Mouse (Mus musculus) left cerebral cortex, postnatal 4 days (tissue): ENCODE data around the gene Ipo7. TPM values are rescaled to one million over a fixed set of nuclear protein-coding genes. Genes with fewer than 3 reads are reported as not detected.
"Not testable (repeated sequence)": the region's sequence is repeated elsewhere in the genome, so short reads cannot be mapped to it uniquely, and the experiment has no call there.

ENCODE experiments used
- DNase-seq: peaks from one replicate; pipeline ENCODE4 v3.0.0-alpha.2; 2022
- intact Hi-C: fragments of 180-260 bp; cut with DNase I; formaldehyde crosslinking; loops from one replicate; pipeline ENCODE4 v1.15.1; 2025
- total RNA-seq, 2 experiments: library from RNA; stranded (reverse); gene quantifications; 2 replicates each; pipeline ENCODE4 v1.2.3; 2021

Gene Ipo7
- 100 to 1,000 TPM in 1 of 2 experiments, 10 to 100 TPM in 1; 97.1 to 104 TPM for total RNA-seq

DNA sequence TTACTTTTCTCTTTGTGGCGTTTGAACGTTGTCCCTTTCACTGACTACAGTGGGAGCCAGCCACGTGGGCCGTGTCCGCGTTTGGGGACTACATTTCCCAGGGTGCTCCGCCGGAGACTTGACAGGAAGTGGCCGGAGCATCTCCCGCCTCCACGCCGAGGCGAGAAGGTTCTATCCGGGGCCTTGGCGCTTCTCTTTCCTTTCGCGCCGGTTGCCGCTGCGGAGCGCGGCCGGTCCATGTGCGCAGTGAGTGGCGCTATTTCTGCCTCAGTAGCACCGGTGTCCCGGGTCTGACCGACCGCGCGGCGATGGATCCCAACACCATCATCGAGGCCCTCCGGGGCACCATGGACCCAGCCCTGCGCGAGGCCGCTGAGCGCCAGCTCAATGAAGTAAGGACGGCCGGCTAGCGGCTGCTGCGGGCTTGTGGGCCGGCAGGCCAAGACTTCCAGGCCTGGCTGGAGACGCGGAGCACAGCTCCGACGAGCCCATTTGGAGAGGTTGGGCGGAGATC lies at the start of gene Ipo7:
Gene Ipo7 (plus strand): TSS at position 158 of the 514 bp plus-strand sequence.
- DNase-seq = peak; percentile 94
- intact Hi-C loops = no loop called here

DNA sequence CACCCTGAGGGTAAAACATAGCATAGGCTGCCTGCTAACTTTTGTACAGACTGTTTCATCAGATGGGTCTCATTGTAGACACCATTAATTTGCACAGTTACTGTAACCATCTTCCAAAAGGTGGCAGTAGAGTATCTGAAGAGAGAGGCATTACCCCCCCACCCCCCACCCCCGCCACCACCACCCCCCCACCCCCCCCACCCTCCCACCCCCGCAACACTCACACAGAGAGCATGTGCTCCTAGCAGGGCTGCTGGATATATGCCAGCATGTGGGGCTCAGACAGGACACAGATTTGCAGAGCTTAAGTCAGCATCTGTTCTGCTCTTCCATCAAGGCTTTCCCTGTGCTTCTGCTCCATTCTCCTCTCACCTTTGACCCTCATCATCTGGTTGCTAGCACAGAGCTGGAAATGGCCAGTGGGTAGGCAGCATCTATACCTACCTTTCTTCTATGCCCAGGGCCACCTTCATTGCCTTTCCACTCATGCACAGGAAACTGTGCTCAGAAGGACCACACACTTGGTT lies 49.1 kb upstream of the Ipo7 start:
- intact Hi-C loops = no loop called here
- peak; percentile 91 for DNase-seq

DNA sequence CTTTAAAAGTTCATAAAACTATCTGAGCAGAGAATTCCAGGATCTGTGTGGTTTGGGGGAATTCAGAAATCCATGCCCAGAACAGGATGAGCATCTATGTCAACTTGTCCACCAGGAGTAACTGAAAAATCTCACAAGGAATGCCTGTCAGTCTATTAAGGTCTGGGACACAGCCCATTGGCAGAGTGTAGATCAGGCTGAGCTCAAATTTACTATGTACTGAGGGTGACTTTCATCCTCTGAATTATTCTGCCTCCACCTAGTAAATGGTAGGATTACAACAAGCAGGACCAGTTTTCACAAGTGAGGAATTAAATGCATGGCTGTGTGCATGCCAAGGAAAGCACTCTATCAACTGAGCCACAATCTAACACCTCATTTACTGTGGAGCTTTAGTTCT lies 48.5 kb upstream of the Ipo7 start:
- intact Hi-C loops = no loop called here

DNA sequence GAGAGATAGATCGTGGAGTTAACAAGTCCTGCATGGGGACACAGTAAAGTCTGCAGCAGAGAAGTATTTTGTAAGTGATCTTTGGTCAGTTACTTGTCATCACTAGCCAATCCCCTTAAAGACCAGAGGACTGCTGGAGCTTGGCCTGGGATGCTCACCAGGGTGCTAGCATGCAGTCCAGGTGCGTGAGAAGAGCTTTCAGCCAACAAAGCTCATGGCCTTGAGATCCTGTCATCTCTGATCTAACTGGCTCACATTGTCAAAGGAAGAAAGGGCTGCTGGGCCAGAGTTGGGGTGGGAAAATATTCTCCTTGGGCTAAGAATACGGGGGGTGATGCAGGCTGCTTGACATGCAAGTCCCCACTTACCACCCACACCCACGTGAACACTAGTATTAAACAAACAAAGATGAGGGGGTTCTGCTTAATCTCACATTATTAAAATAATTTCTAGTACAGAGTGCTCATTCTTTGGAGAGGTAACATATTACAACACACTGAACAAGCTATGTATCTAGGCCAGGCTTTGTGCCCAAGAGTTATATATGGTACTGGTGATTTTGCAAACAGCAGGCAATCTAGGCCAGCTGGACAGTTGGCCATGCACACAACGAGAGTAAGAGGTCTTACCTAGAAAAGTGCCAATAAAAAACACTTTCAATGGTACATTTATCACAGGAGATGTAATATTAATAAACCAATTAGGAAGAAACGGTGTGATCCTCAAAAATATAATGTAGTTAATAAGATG lies 41.9 kb upstream of the Ipo7 start:
- no peak for DNase-seq
- intact Hi-C loops = loop anchor here (5.0 kb wide), 1 partner anchor 66 kb away; no protein-coding TSS in a partner anchor

More for the DNA sequence above, 48.5 kb upstream of the Ipo7 start:
- no peak for DNase-seq

DNA sequence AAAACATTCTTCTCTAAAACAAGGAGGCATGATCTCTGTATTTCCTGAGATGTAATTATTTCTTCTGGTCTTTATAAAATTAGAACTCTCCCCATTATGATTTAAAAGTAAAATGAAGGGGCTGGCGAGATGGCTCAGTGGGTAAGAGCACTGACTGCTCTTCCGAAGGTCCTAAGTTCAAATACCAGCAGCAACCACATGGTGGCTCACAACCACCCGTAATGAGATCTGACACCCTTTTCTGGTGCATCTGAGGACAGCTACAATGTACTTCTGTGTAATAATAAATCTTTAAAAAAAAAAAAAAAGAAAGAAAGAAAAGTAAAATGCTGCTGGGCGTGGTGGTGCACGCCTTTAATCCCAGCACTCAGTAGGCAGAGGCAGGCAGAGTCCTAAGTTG lies 40.9 kb upstream of the Ipo7 start:
- intact Hi-C loops = loop anchor here (5.0 kb wide), 1 partner anchor 65 kb away; no protein-coding TSS in a partner anchor
- peak; percentile 12 for DNase-seq

DNA sequence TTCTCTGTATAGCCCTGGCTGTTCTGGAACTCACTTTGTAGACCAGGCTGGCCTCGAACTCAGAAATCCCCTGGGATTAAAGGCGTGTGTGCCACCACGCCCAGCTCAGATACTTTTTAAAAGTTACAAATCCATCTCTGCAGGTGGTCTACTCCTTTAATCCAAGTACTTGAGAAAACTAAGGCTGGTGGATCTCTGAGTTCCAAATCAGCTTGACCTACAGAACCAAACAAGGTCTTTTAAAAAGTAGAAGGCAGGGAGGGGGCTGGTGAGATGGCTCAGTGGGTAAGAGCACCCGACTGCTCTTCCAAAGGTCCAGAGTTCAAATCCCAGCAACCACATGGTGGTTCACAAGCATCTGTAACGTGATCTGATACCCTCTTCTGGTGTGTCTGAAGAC lies 33.5 kb upstream of the Ipo7 start:
- intact Hi-C loops, DNase-seq: not testable (repeated sequence)

DNA sequence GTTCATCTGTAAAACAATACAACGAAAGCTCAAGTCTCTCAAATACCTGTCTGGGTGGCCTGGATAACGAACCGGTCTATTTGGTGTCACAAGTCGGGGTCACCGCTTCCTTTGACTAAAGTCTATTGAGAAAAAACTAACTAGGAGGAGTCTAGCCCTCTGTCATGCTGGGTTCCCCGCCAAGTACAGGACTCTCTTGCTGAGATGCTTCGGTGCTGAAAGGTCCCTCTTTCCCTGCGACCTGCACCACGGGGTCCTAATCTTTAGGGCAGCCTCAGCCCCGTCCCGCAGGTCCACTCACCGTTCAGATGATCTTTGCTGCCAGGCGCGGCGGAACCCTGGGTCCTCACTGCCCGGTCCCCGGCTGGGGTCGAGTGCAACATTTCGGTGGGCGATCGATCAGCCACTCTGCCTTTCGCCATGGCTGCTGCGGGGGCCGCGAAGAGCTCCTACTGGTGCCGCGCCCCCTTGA lies 32.4 kb upstream of the Ipo7 start:
- no peak for DNase-seq
- intact Hi-C loops = no loop called here

DNA sequence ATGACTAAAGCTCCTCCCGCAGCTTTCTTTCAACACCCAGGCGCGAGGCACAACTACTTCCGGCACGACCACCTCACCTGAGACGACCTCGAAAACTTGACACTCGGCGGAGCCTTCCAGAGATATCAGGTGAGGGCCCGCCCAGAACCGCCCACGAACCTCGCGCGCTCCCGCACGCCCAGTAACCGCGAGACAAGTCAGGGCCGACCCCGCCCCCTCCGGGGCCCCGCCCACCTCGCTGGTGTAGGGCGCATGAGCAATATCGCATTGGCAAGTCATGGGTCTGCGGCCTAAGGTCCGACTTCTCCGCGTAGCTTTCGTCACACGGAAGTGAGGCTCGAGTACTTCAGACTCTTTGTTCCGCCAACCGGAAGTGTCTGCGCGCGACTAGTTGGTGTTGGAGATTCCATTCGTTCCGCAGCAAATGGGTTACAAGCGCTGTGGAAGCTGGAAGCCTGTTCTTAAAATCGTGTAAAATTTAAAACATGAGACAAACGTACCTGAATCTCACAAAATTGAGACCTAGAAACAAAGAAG lies 31.9 kb upstream of the Ipo7 start:
- intact Hi-C loops = no loop called here
- peak; percentile 99 for DNase-seq

DNA sequence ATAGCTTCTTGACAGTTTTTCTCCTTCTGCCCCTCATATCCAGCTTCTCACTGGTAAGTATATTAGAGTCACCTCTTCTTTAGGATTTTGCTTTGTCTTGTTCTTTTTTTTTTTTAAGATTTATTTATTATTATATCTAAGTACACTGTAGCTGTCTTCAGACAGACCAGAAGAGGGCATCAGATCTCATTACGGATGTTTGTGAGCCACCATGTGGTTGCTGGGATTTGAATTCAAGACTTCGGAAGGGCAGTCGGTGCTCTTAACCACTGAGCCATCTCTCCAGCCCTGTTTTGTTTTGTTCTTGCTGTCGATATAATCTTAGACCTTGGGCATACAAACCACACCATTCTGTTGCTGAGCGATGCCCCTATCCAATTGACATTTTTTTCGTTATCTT lies 31.3 kb upstream of the Ipo7 start, which contains the start of gene Tmem41b:
Gene Tmem41b (minus strand): TSS at position 155 of the 400 bp plus-strand sequence.
- intact Hi-C loops, DNase-seq: not testable (repeated sequence)

DNA sequence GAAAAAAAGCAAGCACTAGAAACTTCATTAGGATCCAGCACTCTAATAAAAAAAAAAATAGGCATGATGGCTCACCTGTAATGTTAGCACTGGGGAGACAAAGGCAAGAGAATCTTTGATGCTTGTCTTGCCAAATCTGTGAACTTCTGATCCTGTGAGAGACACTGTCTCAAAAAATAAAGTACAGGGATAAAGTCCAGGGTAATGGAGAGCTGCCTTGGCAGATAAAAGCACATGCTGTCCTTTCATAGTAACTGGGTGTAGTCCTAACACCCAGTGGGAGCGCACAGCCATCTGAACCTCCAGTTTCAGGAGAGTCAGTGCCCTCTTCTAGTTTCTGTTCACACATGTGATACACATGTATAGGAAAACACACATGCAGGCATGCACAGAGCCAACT lies 26.8 kb upstream of the Ipo7 start:
- no peak for DNase-seq
- intact Hi-C loops = no loop called here

DNA sequence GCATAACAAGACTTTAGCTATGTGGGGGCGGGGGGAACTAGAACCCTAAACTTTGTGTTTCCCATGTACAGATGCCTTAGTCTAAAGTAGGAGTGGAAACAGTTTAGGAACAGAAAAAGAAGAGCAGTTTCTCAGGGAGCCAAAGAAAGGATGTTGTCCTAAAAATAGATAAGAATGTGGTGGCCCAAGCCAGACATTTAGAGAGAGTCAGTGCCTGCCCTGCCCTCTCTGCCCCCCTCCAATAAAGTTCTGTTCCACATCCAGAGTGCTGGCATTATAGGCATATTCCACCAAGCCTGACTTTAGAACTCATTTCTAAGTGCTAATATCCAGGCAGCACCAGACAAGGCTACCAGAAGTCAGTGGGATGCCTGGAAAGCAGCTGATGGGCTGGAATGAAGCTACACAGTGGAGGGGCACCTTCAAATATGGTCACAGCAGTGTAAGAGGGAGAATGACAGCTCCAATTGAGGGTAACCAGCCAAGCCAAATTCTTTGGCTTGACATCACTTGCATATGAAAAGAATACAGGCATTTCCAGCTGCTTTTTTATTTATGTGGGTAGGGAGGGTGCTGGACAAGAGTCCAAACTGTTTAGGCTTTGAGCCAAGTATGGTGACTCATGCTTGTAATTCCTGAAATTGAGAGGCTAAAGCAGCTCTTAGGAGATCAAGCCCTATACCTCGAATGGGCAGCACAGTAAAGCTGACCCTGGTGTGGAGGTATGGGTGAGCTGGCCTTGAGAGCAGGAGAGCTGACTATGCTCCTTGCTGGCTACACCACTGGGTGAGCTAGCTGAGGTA lies 24.7 kb upstream of the Ipo7 start:
- intact Hi-C loops = no loop called here
- peak; percentile 19 for DNase-seq

DNA sequence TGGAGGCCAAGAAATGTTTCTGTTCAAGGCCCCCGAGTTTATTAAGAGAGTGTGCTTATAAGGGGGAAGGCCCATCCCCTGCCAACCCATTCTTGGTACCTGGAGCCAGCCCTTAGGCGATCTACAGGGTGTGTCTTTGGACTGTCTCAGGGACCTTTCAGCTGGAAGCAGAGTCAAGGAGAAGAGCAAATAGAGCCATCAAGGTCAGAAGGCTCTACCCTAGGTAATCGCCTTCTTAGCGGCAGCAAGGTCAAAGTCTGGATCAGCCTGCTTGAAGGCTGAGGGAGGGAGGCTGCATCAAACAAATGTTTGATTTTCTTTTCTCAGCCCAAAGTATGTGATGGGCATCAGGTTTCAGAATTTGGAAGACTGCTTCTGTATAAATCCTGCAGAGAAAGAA lies 19.7 kb upstream of the Ipo7 start:
- no peak for DNase-seq
- intact Hi-C loops = no loop called here

DNA sequence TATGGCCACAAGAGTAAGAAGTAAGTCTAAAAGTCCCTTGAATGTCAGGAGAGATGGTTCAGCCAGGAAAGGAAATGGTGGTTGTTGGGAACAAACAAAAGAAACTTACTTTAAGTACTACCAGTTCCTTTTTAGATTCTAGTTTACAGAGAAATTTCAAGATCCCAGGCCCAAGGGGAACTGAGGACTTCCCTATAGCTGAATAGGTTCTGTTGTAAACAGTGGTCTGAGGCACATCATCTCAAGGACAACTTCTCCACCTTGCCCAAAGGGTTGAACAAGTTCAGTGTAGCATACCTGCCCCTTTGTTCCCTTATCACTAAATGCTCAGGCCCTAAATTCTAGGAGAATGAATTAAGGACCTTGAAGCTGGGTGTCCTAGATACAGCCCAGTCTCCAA lies 16.0 kb upstream of the Ipo7 start:
- intact Hi-C loops = no loop called here

DNA sequence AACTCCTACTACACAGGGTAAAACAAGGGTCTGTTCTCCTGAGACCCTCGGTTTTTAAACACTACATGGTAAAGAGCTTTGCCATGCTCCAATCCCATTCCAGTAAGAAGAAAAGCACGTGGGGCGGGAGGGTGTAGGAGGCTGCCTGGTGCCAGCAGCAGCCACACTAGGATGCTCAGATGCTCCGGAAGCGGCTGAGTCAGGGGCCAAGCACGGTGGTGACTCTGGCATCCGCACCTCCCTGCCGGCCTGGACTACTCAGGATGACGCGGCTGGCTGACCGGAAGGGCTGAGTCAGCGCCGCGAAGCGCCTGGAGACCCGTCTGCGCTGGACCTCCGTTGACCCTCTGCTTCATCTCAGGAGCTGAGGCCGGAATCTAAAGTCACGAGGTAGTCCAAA lies 15.1 kb upstream of the Ipo7 start:
- DNase-seq = peak; percentile 35
- intact Hi-C loops = no loop called here

More for the DNA sequence above, 16.0 kb upstream of the Ipo7 start:
- DNase-seq = no peak

DNA sequence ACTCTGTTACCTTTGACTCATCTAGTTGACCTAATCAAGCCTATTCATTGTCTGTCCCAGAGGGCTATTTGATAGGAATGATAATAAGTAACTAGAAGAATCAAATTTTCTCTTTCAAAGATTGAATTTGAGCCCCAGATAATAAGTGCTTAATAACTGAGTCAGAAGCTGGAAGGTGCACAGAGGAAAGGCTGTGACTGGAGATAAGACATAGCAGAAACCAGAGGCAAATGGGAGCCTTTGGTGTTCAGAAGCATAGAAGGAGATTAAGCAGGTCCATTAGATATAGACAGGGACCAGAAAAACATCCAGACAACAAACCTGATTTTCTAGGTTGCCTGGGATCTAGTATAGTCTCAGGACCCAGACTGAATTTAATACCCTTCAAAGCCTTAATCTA lies 12.1 kb upstream of the Ipo7 start:
- no peak for DNase-seq
- intact Hi-C loops = no loop called here

DNA sequence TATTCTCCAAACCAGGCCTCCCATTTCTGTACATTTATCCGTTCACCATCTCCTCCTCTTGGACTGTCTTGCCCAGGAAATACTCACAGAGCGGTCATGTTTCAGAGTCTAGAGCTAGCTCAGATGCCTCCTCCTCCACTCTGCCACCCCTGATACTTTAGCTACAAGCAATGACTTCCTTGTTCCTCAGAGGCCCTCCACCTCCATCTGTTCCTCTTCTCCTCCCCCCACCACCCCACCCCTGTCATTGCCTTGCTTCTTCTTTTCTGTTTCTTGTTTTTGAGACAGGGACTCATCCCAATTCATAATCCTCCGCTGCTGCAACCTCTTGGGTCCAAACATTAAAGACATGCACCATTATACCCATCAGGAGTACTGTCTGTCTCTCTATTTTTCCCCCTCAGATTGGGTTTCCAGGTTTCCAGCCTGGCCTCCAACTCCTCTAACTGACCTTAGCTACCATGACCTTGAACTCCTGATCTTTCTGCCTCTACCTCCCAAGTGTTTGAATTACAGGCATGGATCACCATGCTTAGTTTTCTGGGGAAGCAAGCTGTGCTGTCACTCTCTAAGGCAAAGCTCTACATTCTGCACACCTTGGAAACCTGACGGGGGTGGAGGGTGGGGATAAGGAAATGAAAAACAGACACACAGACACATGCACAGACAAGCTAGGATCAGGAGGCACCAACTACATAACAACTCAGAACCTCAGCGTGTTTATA lies 11.4 kb upstream of the Ipo7 start:
- intact Hi-C loops = no loop called here
- no peak for DNase-seq

DNA sequence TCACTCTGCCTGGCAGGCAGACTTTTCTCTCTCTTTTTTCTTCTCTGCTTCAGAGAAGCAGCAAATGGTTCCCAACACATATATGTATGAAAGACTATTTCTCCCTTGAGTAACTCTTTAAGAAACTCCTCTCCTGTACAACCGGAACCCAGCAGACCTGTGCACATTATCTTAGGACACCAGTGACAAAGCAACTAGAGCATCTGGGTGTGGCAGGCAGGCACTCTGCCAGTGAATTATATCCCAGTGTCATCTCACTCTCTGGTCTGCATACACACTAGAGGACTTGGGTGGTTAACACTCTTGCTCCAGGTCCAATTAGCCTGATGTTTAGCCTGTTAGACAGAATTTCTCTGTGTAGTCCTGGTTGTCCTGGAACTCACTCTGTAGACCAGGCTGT lies 9.6 kb upstream of the Ipo7 start:
- intact Hi-C loops = no loop called here
- DNase-seq = no peak

DNA sequence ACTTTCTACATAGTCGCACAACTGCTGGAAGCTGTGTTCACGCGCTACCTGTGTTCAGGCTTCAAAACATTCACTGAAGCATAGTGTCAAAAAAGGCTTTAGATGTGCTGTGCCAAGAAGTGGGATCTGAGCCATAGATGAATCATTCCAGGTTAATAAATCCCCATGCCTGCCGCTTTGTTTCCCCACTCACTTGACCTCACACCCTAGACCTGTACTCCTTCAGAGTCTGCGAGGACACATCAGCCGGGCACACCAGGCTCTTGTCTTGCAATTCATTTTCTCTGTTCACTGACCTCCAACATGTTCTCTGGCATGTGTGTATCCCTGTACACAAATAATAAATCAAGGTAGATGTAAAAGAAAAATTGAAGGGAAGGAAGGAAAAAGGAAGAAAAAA lies 9.0 kb upstream of the Ipo7 start:
- intact Hi-C loops = no loop called here
- no peak for DNase-seq

DNA sequence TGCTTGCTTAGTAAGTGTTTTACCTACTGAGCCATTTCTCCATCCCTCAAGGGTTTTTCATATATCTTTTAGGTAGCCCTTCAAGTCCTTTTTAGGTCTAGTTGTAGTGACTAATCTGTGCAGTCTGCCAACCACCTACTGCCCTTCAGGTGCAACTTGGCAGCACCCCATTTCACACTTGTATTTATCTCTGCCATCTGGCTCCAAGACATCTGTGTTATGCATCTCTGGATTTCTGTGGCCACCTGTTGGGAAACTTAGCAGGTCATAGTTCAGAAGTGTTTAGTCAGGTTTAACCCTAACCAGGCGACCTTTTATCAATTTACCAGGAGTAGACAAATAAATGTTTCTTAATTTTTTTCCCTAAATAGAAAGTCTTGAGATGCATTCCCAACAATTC lies 6.7 kb upstream of the Ipo7 start:
- intact Hi-C loops = no loop called here

DNA sequence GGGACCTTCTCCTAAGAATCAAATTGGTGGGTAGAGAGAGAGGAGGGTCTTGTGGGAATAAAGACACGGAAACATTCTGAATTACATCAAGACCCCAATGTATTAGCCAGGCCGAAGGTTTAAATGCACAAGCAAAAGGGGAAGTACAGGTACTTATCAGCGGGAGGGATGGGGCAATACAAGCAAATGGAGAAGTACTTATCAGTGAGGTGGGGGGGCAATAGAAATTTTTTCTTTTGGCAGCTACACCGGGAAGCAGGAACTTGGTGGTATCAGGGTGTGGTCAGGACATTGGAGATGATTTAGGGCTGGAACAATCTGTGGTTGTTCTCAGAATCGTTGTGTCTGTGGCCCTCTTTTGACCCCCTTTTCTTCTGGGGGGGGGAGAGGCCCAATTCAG lies 3.8 kb upstream of the Ipo7 start:
- intact Hi-C loops = no loop called here
- no peak for DNase-seq

More for the DNA sequence above, 6.7 kb upstream of the Ipo7 start:
- no peak for DNase-seq
